Mouse (Mus musculus): ENCODE measurements around the gene 2700081O15Rik. TPM values are rescaled to one million over a fixed set of nuclear protein-coding genes. Genes with fewer than 3 reads are reported as not detected.

The 2700081O15Rik gene
- polyA plus RNA-seq (2014; fragmentation: Illumina TruSeq; extraction: RNeasy Lipid Tissue Mini Kit (QIAGEN cat#74804); ENCODE audit: low read depth, low replicate concordance), result 15.0 TPM

GRCm38 (mm10) chr19:7416834-7417735 lies at the start of gene 2700081O15Rik:
Gene 2700081O15Rik, plus strand, starts transcription at chr19:7417625.

GRCm38 (mm10) chr19:7382903-7383865 lies 34.2 kb upstream of the 2700081O15Rik start, which contains the start of gene Spindoc:
Gene Spindoc, minus strand, starts transcription at chr19:7382994.

Other genes starting within 250 kb of the 2700081O15Rik start
- gene Otub1, start 211.3 kb upstream of the 2700081O15Rik start, polyA plus RNA-seq (2014; fragmentation: Illumina TruSeq; extraction: RNeasy Lipid Tissue Mini Kit (QIAGEN cat#74804); ENCODE audit: low read depth, low replicate concordance), result 49.5 TPM
- gene Cox8a, start 200.0 kb upstream of the 2700081O15Rik start, polyA plus RNA-seq (2014; fragmentation: Illumina TruSeq; extraction: RNeasy Lipid Tissue Mini Kit (QIAGEN cat#74804); ENCODE audit: low read depth, low replicate concordance), result 337 TPM
- gene Naa40, start 176.4 kb upstream of the 2700081O15Rik start, polyA plus RNA-seq (2014; fragmentation: Illumina TruSeq; extraction: RNeasy Lipid Tissue Mini Kit (QIAGEN cat#74804); ENCODE audit: low read depth, low replicate concordance), result 27.8 TPM
- 7.4 TPM for gene Rcor2, start 150.3 kb upstream of the 2700081O15Rik start, polyA plus RNA-seq (2014; fragmentation: Illumina TruSeq; extraction: RNeasy Lipid Tissue Mini Kit (QIAGEN cat#74804); ENCODE audit: low read depth, low replicate concordance)
- 31.5 TPM for gene Mark2, start 75.8 kb upstream of the 2700081O15Rik start, polyA plus RNA-seq (2014; fragmentation: Illumina TruSeq; extraction: RNeasy Lipid Tissue Mini Kit (QIAGEN cat#74804); ENCODE audit: low read depth, low replicate concordance)
- 8.9 TPM for gene Spindoc, start 34.6 kb upstream of the 2700081O15Rik start, polyA plus RNA-seq (2014; fragmentation: Illumina TruSeq; extraction: RNeasy Lipid Tissue Mini Kit (QIAGEN cat#74804); ENCODE audit: low read depth, low replicate concordance)
- 85.5 TPM for gene Rtn3, start 65.7 kb downstream of the 2700081O15Rik start, polyA plus RNA-seq (2014; fragmentation: Illumina TruSeq; extraction: RNeasy Lipid Tissue Mini Kit (QIAGEN cat#74804); ENCODE audit: low read depth, low replicate concordance)
- gene Atl3, start 76.4 kb downstream of the 2700081O15Rik start, polyA plus RNA-seq (2014; fragmentation: Illumina TruSeq; extraction: RNeasy Lipid Tissue Mini Kit (QIAGEN cat#74804); ENCODE audit: low read depth, low replicate concordance), result 12.7 TPM
- gene Pla2g16, start 139.8 kb downstream of the 2700081O15Rik start, polyA plus RNA-seq (2014; fragmentation: Illumina TruSeq; extraction: RNeasy Lipid Tissue Mini Kit (QIAGEN cat#74804); ENCODE audit: low read depth, low replicate concordance), result 108 TPM
- gene Lgals12, start 189.6 kb downstream of the 2700081O15Rik start, polyA plus RNA-seq (2014; fragmentation: Illumina TruSeq; extraction: RNeasy Lipid Tissue Mini Kit (QIAGEN cat#74804); ENCODE audit: low read depth, low replicate concordance), result 0.34 TPM
- gene Hrasls5, start 194.9 kb downstream of the 2700081O15Rik start, polyA plus RNA-seq (2014; fragmentation: Illumina TruSeq; extraction: RNeasy Lipid Tissue Mini Kit (QIAGEN cat#74804); ENCODE audit: low read depth, low replicate concordance), result not detected